Mouse (Mus musculus) embryonic fibroblast, embryonic 13.5 days (primary cell): Measurements from ENCODE around the gene Gm525.

Experiments used
- CTCF ChIP-seq: IDR thresholded peaks from 2 replicates; pipeline ENCODE4 v1.5.1; 2011; ENCODE audit warnings: mild to moderate bottlenecking, control low read depth, low read length, moderate library complexity, borderline replicate concordance; ENCODE audit not compliant: insufficient read depth
- POLR2A ChIP-seq: IDR thresholded peaks from 2 replicates; pipeline ENCODE4 v1.6.1; 2011; ENCODE audit warnings: low read depth, mild to moderate bottlenecking, control low read depth, low read length, moderate library complexity

DNA sequence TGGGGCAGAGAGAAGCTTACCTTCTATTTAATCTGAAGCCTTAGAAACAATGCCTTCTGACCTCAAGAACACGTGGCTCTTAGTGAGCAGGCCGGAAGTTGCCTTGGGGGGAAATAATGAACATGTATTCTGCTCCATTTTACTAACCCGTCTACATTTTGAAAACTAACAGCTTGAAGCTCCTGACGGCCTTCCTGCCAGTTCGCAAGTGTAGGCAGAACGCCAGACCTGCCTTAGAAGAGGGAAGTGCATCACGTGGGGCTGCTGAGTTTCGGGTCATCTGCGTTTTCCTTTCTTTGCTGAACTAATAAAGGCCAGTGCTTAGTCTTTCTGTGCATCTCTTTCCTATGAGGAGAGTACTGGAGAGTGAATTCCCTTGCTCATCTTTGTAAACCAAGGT, 19.1 kb downstream of the Gm525 start:
- TF ChIP-seq CTCF (no peak), POLR2A (no peak)
